Mouse (Mus musculus): ENCODE data around the gene Rnf150. TPM values are rescaled to one million over a fixed set of nuclear protein-coding genes. Genes with fewer than 3 reads are reported as not detected.
"Not testable (repeated sequence)": the region's sequence is repeated elsewhere in the genome, so short reads cannot be mapped to it uniquely, and the experiment has no call there.

Gene Rnf150
- polyA plus RNA-seq, 1 experiment from 2014 or later: 2.4 TPM

DNA sequence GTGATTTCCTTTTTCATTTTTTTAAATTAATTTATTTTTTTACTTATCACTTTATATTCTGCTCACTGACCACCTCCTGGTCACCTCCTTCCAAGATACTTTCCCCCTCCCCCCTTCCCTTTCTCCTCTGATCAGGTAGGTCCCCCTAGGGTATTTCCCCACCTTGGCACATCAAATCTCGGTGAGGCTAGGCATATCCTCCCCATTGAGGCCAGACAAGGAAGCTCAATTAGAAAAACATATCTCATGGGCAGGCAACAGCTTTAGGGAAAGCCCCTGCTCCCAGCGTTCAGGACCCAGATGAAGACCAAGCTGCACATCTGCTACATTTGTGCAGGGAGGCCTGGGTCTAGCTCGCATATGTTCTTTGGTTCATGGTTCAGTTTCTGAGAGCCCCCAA, 211.1 kb downstream of the Rnf150 start:
- 84% methylated on average over 3 of the region's 3 CpGs for WGBS
- Histone ChIP-seq H3K9me3 (ENCODE audit: control insufficient read depth, low read length) (no peaks in the 10 kb centered on the region), H3K27ac (ENCODE audit: low read depth, low read length) (no peak overlapping the region), H3K9ac (ENCODE audit: low read depth, low read length) (no peak overlapping the region), H3K4me1 (replicated peaks; ENCODE audit: control insufficient read depth, insufficient read depth, low read length) (no peaks in the 10 kb centered on the region), H3K36me3 (ENCODE audit: control insufficient read depth, insufficient read depth, low read length) (no peaks in the 10 kb centered on the region), H3K27me3 (ENCODE audit: control insufficient read depth, insufficient read depth, low read length) (no peaks in the 10 kb centered on the region), H3K4me3 (ENCODE audit: low read depth, low read length) (no peak overlapping the region), H3K4me2 (replicated peaks; ENCODE audit: low read depth, low read length) (no peak overlapping the region)
- ATAC-seq (ENCODE audit: low FRiP score): no peak
- no peak for DNase-seq (ENCODE audit: low spot score)

GRCm38 (mm10) chr8:83076621-83077020, 213.5 kb downstream of the Rnf150 start:
- Histone ChIP-seq H3K36me3 (ENCODE audit: control insufficient read depth, insufficient read depth, low read length) (no peaks in the 10 kb centered on the region), H3K27ac (ENCODE audit: low read depth, low read length) (no peak overlapping the region), H3K9me3 (ENCODE audit: control insufficient read depth, low read length) (no peaks in the 10 kb centered on the region), H3K4me1 (replicated peaks; ENCODE audit: control insufficient read depth, insufficient read depth, low read length) (no peaks in the 10 kb centered on the region), H3K27me3 (ENCODE audit: control insufficient read depth, insufficient read depth, low read length) (no peaks in the 10 kb centered on the region), H3K4me3 (ENCODE audit: low read depth, low read length) (no peak overlapping the region), H3K4me2 (replicated peaks; ENCODE audit: low read depth, low read length) (no peak overlapping the region), H3K9ac (ENCODE audit: low read depth, low read length) (no peak overlapping the region)
- ATAC-seq (ENCODE audit: low FRiP score) (no peak), DNase-seq (ENCODE audit: low spot score) (no peak)
- WGBS: 90% methylated on average over 1 of the region's 1 CpGs

GRCm38 (mm10) chr8:83077329-83077728, 214.2 kb downstream of the Rnf150 start:
- H3K4me2 ChIP-seq (replicated peaks; ENCODE audit: low read depth, low read length): no peak overlapping the region
- no peaks in the 10 kb centered on the region for H3K27me3 ChIP-seq (ENCODE audit: control insufficient read depth, insufficient read depth, low read length)
- H3K9ac ChIP-seq (ENCODE audit: low read depth, low read length): no peak overlapping the region
- no peaks in the 10 kb centered on the region for H3K9me3 ChIP-seq (ENCODE audit: control insufficient read depth, low read length)
- no peak for DNase-seq (ENCODE audit: low spot score)
- H3K4me1 ChIP-seq (replicated peaks; ENCODE audit: control insufficient read depth, insufficient read depth, low read length): no peaks in the 10 kb centered on the region
- no peak overlapping the region for H3K4me3 ChIP-seq (ENCODE audit: low read depth, low read length)
- no peak overlapping the region for H3K27ac ChIP-seq (ENCODE audit: low read depth, low read length)
- 91% methylated on average over 1 of the region's 2 CpGs for WGBS
- H3K36me3 ChIP-seq (ENCODE audit: control insufficient read depth, insufficient read depth, low read length): no peaks in the 10 kb centered on the region
- no peak for ATAC-seq (ENCODE audit: low FRiP score)

- no peak for ATAC-seq (ENCODE audit: low FRiP score)
- H3K4me3 ChIP-seq (ENCODE audit: low read depth, low read length): no peak overlapping the region
- H3K27me3 ChIP-seq (ENCODE audit: control insufficient read depth, insufficient read depth, low read length): no peaks in the 10 kb centered on the region
- H3K9ac ChIP-seq (ENCODE audit: low read depth, low read length): no peak overlapping the region
- H3K27ac ChIP-seq (ENCODE audit: low read depth, low read length): no peak overlapping the region
- H3K36me3 ChIP-seq (ENCODE audit: control insufficient read depth, insufficient read depth, low read length): no peaks in the 10 kb centered on the region
- DNase-seq (ENCODE audit: low spot score): no peak
- H3K4me1 ChIP-seq (replicated peaks; ENCODE audit: control insufficient read depth, insufficient read depth, low read length): no peaks in the 10 kb centered on the region
- H3K9me3 ChIP-seq (ENCODE audit: control insufficient read depth, low read length): no peaks in the 10 kb centered on the region
- 78% methylated on average over 12 of the region's 12 CpGs for WGBS
- no peak overlapping the region for H3K4me2 ChIP-seq (replicated peaks; ENCODE audit: low read depth, low read length)
Observed at GRCm38 (mm10) chr8:83078701-83079533, 215.8 kb downstream of the Rnf150 start.

- no peak for DNase-seq (ENCODE audit: low spot score)
- Histone ChIP-seq H3K36me3 (ENCODE audit: control insufficient read depth, insufficient read depth, low read length) (no peaks in the 10 kb centered on the region), H3K4me1 (replicated peaks; ENCODE audit: control insufficient read depth, insufficient read depth, low read length) (no peaks in the 10 kb centered on the region), H3K9me3 (ENCODE audit: control insufficient read depth, low read length) (no peaks in the 10 kb centered on the region), H3K4me2 (replicated peaks; ENCODE audit: low read depth, low read length) (no peak overlapping the region), H3K27ac (ENCODE audit: low read depth, low read length) (no peak overlapping the region), H3K4me3 (ENCODE audit: low read depth, low read length) (no peak overlapping the region), H3K9ac (ENCODE audit: low read depth, low read length) (no peak overlapping the region), H3K27me3 (ENCODE audit: control insufficient read depth, insufficient read depth, low read length) (no peaks in the 10 kb centered on the region)
- 96% methylated on average over 5 of the region's 5 CpGs for WGBS
- no peak for ATAC-seq (ENCODE audit: low FRiP score)
Observed at GRCm38 (mm10) chr8:83079534-83079844, 216.3 kb downstream of the Rnf150 start.

DNA sequence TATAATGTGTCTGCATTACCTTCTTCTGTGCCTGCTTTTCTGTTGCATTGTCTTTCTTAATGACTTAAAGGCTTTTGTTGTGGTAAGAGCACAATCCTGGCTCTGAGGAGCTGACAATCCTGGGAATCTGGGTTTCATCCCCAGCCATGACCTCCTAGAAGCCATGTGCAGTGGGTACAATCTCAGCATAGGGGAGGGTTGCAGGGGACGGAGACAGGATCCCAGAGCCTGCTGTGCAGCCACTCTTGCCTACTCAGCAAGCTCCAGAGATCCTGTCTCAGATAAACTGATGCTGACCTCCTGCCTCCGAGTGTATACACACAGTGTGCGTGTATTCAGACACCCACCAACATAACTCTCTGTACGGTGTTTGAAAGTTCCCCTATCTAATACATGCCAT, 218.1 kb downstream of the Rnf150 start:
- no peaks in the 10 kb centered on the region for H3K4me1 ChIP-seq (replicated peaks; ENCODE audit: control insufficient read depth, insufficient read depth, low read length)
- H3K4me3 ChIP-seq (ENCODE audit: low read depth, low read length): no peak overlapping the region
- H3K9ac ChIP-seq (ENCODE audit: low read depth, low read length): no peak overlapping the region
- 57% methylated on average over 4 of the region's 4 CpGs for WGBS
- no peak overlapping the region for H3K27ac ChIP-seq (ENCODE audit: low read depth, low read length)
- DNase-seq (ENCODE audit: low spot score) (no peak), ATAC-seq (ENCODE audit: low FRiP score) (no peak)
- no peak overlapping the region for H3K4me2 ChIP-seq (replicated peaks; ENCODE audit: low read depth, low read length)
- H3K27me3 ChIP-seq (ENCODE audit: control insufficient read depth, insufficient read depth, low read length): no peaks in the 10 kb centered on the region
- H3K9me3 ChIP-seq (ENCODE audit: control insufficient read depth, low read length): no peaks in the 10 kb centered on the region
- H3K36me3 ChIP-seq (ENCODE audit: control insufficient read depth, insufficient read depth, low read length): no peaks in the 10 kb centered on the region

DNA sequence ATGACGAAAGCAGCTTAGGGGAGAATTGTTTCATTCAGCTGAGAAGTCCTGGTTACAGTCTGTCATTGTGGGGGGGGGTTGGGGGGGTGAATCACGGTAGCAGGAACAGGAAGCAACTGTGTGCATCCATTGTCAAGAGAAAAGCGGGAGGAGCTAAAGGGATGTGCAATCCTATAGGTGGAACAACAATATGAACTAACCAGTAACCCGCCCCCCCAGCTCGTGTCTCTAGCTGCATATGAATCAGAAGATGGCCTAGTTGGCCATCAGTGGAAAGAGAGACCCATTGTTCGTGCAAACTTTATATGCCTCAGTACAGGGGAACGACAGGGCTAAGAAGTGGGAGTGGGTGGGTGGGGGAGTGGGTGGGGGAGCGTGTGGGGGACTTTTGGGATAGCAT, 218.7 kb downstream of the Rnf150 start:
- DNase-seq (ENCODE audit: low spot score); H3K36me3 ChIP-seq (ENCODE audit: control insufficient read depth, insufficient read depth, low read length); H3K27ac ChIP-seq (ENCODE audit: low read depth, low read length); H3K4me2 ChIP-seq (replicated peaks; ENCODE audit: low read depth, low read length); H3K9ac ChIP-seq (ENCODE audit: low read depth, low read length); ATAC-seq (ENCODE audit: low FRiP score); H3K4me1 ChIP-seq (replicated peaks; ENCODE audit: control insufficient read depth, insufficient read depth, low read length); H3K9me3 ChIP-seq (ENCODE audit: control insufficient read depth, low read length); H3K4me3 ChIP-seq (ENCODE audit: low read depth, low read length); H3K27me3 ChIP-seq (ENCODE audit: control insufficient read depth, insufficient read depth, low read length): not testable (repeated sequence)
- 85% methylated on average over 8 of the region's 8 CpGs for WGBS

DNA sequence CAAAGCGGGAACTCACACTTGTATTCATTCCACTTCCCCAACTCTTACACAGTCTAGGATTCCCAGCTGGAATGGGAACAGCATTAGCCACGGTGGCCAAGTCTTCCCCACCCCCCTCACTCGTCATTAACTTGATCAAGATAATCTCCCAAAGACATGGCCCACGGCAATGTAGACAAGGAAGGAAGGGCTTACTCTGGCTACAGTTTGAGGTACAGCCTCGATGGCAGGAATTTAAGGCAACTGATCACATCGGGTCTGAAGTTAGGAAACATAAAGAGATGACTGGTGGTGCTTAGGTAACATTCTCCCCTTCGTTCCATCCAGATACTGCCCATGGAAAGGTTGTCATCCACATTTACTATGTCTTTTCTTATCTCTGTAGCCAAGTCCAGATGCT, 219.1 kb downstream of the Rnf150 start:
- DNase-seq (ENCODE audit: low spot score) (no peak), ATAC-seq (ENCODE audit: low FRiP score) (no peak)
- Histone ChIP-seq H3K4me1 (replicated peaks; ENCODE audit: control insufficient read depth, insufficient read depth, low read length) (no peaks in the 10 kb centered on the region), H3K27ac (ENCODE audit: low read depth, low read length) (no peak overlapping the region), H3K27me3 (ENCODE audit: control insufficient read depth, insufficient read depth, low read length) (no peaks in the 10 kb centered on the region), H3K9ac (ENCODE audit: low read depth, low read length) (no peak overlapping the region), H3K36me3 (ENCODE audit: control insufficient read depth, insufficient read depth, low read length) (no peaks in the 10 kb centered on the region), H3K9me3 (ENCODE audit: control insufficient read depth, low read length) (no peaks in the 10 kb centered on the region), H3K4me3 (ENCODE audit: low read depth, low read length) (no peak overlapping the region), H3K4me2 (replicated peaks; ENCODE audit: low read depth, low read length) (no peak overlapping the region)
- WGBS: 82% methylated on average over 7 of the region's 7 CpGs

DNA sequence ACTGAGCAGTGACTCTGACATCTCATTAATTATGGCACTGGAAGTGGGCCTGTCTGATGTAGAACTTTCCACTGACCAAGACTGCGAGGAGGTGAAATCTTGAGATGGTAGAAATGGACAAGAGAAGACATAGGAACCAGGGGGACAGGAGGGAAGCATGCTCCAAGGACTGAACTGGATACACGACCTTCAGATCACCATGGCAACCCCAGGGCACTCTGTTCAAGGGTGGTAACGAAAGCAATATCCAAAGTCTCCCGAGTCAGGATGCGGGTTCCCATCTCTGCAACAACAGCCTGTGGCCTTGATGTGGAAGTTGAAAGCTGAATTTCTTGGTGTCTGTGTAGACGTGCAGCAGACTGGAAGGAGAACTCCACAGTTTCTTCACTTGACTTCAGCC, 220.3 kb downstream of the Rnf150 start:
- Histone ChIP-seq H3K4me2 (replicated peaks; ENCODE audit: low read depth, low read length) (no peak overlapping the region), H3K4me1 (replicated peaks; ENCODE audit: control insufficient read depth, insufficient read depth, low read length) (no peaks in the 10 kb centered on the region), H3K9me3 (ENCODE audit: control insufficient read depth, low read length) (no peaks in the 10 kb centered on the region), H3K27ac (ENCODE audit: low read depth, low read length) (no peak overlapping the region), H3K4me3 (ENCODE audit: low read depth, low read length) (no peak overlapping the region), H3K36me3 (ENCODE audit: control insufficient read depth, insufficient read depth, low read length) (no peaks in the 10 kb centered on the region), H3K27me3 (ENCODE audit: control insufficient read depth, insufficient read depth, low read length) (no peaks in the 10 kb centered on the region), H3K9ac (ENCODE audit: low read depth, low read length) (no peak overlapping the region)
- no peak for ATAC-seq (ENCODE audit: low FRiP score)
- no peak for DNase-seq (ENCODE audit: low spot score)
- WGBS: 73% methylated on average over 6 of the region's 6 CpGs

All from hindbrain, embryonic 11.5 days (tissue).